Mouse (Mus musculus) ES-CJ7 (cell line): ENCODE measurements around the gene Cwh43.

Experiments used
- DNase-seq: peaks from one replicate; pipeline ENCODE4 v3.0.0; 2011; ENCODE audit warnings: low read depth, low spot score

The Cwh43 gene

GRCm38 (mm10) chr5:73405981-73406722, at the start of gene Cwh43:
Gene Cwh43, plus strand, starts transcription at chr5:73406075.
- peak; percentile 41 for DNase-seq

GRCm38 (mm10) chr5:73359134-73359751, 46.6 kb upstream of the Cwh43 start:
- DNase-seq: no peak

DNA sequence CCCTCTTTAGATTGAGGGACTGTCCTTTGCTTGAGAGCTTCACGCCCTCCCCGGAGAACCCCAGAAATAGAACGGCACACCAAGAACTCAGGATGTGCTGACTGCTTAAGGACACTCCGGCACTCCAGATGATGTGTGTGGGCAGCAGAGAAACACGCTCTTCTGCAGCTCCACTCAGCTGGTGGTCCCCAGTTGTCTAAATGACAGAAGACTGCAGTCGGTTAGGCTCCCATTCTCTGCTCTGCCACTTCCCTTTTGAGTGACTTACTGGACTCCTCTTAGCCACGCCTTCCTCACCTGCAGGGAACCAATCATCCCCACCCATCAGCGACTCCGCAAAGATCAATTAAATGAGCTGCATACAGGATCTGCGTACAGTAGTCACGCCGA, 46.1 kb upstream of the Cwh43 start:
- DNase-seq: peak; percentile 79

- DNase-seq: peak; percentile 52
Observed at GRCm38 (mm10) chr5:73360240-73360639, 45.6 kb upstream of the Cwh43 start.

- DNase-seq: no peak
Observed at GRCm38 (mm10) chr5:73362338-73362737, 43.5 kb upstream of the Cwh43 start.

- DNase-seq: no peak
Observed at GRCm38 (mm10) chr5:73362791-73363190, 43.1 kb upstream of the Cwh43 start.

- no peak for DNase-seq
Observed at GRCm38 (mm10) chr5:73364107-73364864, 41.6 kb upstream of the Cwh43 start.

GRCm38 (mm10) chr5:73367906-73368305, 38.0 kb upstream of the Cwh43 start:
- peak; percentile 86 for DNase-seq

DNA sequence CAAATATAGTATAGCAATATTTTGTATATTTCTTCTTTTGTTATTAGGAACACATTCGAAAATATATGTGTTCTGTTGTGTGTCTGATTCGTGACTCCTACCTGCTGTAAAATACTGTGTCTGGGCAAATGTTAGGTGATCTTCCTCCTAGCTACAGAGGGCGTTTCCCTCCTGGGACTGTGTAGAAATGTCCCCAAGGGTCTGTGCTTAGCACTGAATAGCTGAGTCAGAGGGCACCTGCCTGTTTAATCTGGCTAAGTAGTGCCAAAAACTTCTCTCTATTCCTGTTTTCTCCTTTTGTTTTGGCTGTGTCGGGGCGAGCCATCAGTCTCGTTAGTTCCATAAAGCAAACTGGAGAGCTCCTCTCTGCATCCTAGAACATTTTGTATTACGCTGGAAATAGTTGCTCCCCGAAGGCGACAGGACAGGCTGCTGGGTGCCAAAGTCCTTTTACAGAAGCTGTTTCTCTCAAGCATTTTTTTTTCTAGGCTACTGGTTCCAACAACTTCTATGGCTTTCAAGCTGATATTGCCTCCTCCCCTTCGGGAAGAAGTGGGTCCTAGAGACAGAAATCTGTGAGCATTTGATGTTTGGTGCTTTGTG, 36.9 kb upstream of the Cwh43 start:
- DNase-seq: peak; percentile 46

- DNase-seq: no peak
Observed at GRCm38 (mm10) chr5:73369731-73370130, 36.1 kb upstream of the Cwh43 start.

DNA sequence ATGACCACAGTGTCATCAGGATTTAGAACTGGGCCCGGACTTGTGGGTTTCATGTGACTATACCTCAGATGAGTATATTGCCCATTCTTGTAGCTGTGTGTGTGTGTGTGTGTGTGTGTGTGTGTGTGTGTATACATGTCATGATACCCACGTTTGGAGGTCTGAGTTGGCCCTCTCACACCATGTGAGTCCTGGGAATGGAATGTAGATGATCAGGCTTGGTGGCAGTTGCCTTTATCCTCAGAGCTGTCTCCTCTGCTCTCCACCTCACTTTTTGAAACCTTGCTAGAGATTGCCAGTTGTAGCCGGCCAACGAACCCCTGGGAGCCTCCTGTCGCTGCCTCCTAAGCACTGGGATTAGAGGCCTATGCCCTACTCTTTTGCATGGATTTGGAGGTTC, 33.3 kb upstream of the Cwh43 start:
- no peak for DNase-seq

DNA sequence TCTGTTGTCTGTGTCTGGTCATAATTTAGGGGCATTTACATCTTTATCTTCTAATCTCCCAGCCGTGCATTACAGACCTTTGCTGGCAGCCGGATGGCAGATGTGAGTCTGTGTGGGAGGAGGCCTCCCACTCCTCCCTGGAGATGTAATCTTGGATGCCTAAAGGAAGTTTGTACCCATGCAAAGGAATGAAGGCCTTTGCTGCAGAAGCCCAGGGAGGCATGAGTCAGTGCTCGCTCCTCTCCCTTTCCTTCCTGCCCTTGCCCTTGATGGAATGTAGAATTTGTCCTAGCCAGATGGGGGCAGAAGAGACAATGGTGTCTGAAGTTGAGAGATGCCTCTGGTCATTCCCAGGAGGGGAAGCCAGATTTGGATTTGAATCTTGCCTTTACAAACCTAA, 32.7 kb upstream of the Cwh43 start:
- DNase-seq: no peak

- DNase-seq: no peak
Observed at GRCm38 (mm10) chr5:73376041-73376440, 29.8 kb upstream of the Cwh43 start.

GRCm38 (mm10) chr5:73376491-73376890, 29.4 kb upstream of the Cwh43 start:
- peak; percentile 25 for DNase-seq

DNA sequence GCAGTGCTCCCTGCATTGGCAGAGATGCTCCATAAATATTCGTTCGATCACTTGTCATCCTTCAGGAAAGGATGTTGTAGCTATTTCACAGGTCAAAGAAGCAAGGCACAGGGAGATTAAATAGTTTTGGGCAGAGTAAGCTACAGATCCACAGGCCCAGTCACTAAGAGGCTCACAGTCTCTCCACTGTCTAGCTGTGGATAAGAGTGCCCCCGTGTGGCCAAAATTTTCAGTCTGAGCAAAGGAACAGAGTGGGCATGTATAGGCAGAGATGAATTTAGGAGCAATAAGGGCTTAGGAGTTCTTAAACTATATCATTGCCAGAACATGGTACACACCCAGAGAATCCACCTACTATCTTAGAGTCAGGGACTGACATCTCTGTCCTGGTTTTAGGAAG, 26.0 kb upstream of the Cwh43 start:
- DNase-seq: peak; percentile 79

DNA sequence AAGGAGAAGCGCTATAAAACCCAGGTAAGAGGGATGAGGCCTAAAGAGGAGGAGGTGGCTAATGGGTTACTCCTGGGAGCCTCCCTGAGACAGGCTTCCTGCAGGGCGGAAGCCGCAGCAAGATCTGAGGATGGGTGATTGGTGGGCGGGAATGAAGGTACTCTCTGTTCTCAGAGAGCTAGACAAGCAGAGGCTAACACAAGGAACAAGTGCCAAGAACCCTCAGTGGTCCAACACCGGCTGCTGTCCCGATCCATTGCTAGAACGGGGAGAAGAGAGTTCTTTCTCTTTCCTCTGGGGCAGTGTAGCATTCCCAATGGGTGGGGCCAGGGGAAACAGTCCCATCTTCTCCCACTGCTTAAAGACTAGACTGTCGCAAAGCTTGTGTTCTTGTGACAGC, 25.0 kb upstream of the Cwh43 start:
- DNase-seq: no peak

GRCm38 (mm10) chr5:73381510-73381909, 24.4 kb upstream of the Cwh43 start:
- DNase-seq: no peak

DNA sequence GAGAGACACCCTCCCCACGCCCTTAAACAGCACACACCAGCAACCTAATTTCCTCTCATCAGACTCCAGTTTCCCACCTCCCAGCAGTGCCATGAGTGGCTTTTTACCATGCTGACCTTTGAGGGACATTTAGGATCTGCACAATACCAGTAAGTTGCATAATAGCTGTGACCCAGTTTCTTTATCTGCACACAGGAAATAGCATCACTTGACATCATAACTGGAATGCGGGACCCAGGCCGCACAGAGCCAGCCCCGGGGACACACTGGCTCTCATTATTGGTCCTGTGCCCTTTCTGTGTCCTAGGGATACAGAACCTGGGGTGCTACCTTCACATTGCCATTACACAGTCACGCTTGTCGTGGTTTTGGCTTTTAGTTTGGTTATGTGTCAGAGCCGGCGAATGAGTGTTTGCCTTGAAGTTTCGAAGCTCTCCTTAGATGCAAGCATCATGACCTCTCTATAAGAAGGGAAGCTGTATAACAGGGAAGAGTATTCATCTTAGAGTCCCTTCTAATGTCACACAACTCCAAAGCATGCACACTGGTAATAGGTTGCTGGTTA, 23.8 kb upstream of the Cwh43 start:
- no peak for DNase-seq

DNA sequence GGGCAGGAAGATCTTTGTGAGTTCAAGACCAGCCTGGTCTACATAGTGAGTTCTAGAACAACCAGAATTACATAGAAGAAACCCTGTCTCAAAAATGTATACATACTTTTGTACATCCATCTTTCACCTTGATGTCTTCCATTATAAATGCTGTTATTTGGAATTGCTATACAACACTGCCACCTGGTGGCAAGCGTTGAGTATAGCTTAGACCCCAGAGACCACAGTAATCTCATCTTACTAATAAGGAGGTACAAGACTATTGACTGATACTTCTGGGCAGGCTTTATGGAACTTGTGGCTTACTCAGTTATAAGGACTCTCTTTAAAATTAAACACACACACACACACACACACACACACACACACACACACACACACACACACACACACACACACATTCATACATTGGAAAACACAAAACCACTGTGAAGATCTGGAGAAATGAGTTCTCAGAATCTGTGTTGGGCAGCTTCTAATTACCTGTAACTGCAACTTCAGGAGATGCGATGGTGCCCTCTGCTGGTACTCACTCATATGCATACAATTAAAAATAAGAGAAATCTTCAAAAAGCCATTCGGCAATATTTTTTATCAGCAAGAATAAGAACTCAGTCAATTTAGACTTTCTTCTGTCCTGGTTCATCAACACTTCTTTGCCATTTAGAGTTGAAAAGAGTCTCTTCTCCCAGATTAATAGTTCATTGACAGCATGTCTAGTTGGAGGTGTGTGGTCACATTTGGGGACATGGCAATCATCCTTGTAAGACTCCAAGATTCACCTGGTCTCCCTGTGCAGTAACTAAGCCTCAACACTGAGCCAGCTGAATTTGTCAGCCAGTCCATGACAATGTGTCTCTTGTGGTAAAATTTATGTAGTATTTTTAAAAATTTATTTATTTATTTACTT, 22.9 kb upstream of the Cwh43 start:
- peak; percentile 82 for DNase-seq

- DNase-seq: no peak
Observed at GRCm38 (mm10) chr5:73383647-73383970, 22.3 kb upstream of the Cwh43 start.

DNA sequence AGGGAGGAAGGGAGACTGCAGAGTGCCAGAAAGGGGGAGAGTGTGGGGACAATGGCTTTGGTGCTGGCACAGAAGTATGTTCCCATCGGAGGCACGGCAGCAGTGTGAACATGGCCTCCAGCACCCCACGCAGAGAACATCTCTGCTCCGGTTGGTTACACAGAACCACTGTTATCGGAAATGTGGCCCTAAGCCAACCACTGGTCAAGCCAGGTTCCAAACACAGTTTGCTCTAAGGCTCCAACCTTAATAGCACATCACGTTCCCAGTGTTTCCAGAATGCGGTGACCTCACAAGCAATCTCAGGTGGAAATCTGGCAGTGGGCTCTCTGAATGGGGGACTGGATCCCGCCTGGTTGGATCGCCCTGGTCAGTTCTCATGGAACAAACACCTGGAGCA, 12.8 kb upstream of the Cwh43 start:
- DNase-seq: no peak
